Mouse (Mus musculus) lung, adult 2 months (tissue): ENCODE results near the gene Col24a1.

ENCODE experiments used
- CTCF ChIP-seq: fragments of 200-500 bp; IDR thresholded peaks from 2 replicates; pipeline ENCODE4 v1.5.1; 2011; ENCODE audit warnings: mild to moderate bottlenecking, low read length, control low read depth; ENCODE audit not compliant: insufficient read depth
- POLR2A ChIP-seq: fragments of 200-500 bp; IDR thresholded peaks from 2 replicates; pipeline ENCODE4 v1.6.1; 2011; ENCODE audit warnings: low read depth, mild to moderate bottlenecking, control low read depth, low read length, borderline replicate concordance; ENCODE audit errors: extremely low read depth

- TF ChIP-seq CTCF: no peak
- TF ChIP-seq POLR2A: no peak
Measured at GRCm38 (mm10) chr3:145550216-145550615, 257.9 kb downstream of the Col24a1 start.
